Mouse (Mus musculus) neural tube, embryonic 15.5 days (tissue): Measurements from ENCODE around the gene Larp7. TPM values are rescaled to one million over a fixed set of nuclear protein-coding genes. Genes with fewer than 3 reads are reported as not detected.

Experiments used
- ATAC-seq: fragments of 200-750 bp; cut with Nextera tagmentation; 2 replicates; pipeline ENCODE4 v1.8.0; 2017; ENCODE audit warnings: mild to moderate bottlenecking, moderate TSS enrichment, moderate library complexity; ENCODE audit not compliant: low FRiP score
- H3K27ac ChIP-seq: fragments of 300-500 bp; sonication (generic); replicated peaks from 2 replicates; pipeline ENCODE4 v1.5.1; 2015; ENCODE audit warnings: mild to moderate bottlenecking, inconsistent platforms
- H3K27me3 ChIP-seq: fragments of 300-500 bp; sonication (generic); replicated peaks from 2 replicates; pipeline ENCODE4 v1.6.1; 2015; ENCODE audit warnings: inconsistent platforms
- H3K36me3 ChIP-seq: fragments of 300-500 bp; sonication (generic); 2 replicates; pipeline ENCODE4 v1.6.1; 2015; ENCODE audit warnings: inconsistent platforms
- H3K4me1 ChIP-seq: fragments of 300-500 bp; sonication (generic); 2 replicates; pipeline ENCODE4 v1.6.1; 2015; ENCODE audit warnings: inconsistent platforms
- H3K4me2 ChIP-seq: fragments of 300-500 bp; sonication (generic); 2 replicates; pipeline ENCODE4 v1.6.1; 2015; ENCODE audit warnings: inconsistent platforms, mild to moderate bottlenecking, moderate library complexity
- H3K4me3 ChIP-seq: fragments of 300-500 bp; sonication (generic); replicated peaks from 2 replicates; pipeline ENCODE4 v1.5.1; 2015; ENCODE audit warnings: mild to moderate bottlenecking, inconsistent platforms
- H3K9ac ChIP-seq: fragments of 300-500 bp; sonication (generic); replicated peaks from 2 replicates; pipeline ENCODE4 v1.6.1; 2015; ENCODE audit warnings: mild to moderate bottlenecking, inconsistent platforms
- H3K9me3 ChIP-seq: fragments of 300-500 bp; sonication (generic); replicated peaks from 2 replicates; pipeline ENCODE4 v1.6.1; 2016; ENCODE audit warnings: inconsistent platforms
- WGBS: fragments of 180-500 bp; shearing (Covaris S2); methylation state at CpG from one replicate; pipeline ENCODE4 v1.1.7; 2015; ENCODE audit warnings: mixed read lengths; 5-methylcytosine and 5-hydroxymethylcytosine counted together
- microRNA counts: library from miRNA; unstranded; fragments of <30 nt; microRNA quantifications from one replicate; lab custom pipeline; 2016
- microRNA-seq: library from miRNA; unstranded; fragments of <30 nt; microRNA quantifications from one replicate; pipeline ENCODE4, GENCODE M21; 2017
- polyA plus RNA-seq: library from polyadenylated mRNA; unstranded; fragments of >200 nt; fragmentation: Nextera tagmentation; extraction: Ambion mirVana; gene quantifications from 2 replicates; pipeline ENCODE4 v1.2.1, GENCODE M21; 2015

The Larp7 gene
- polyA plus RNA-seq, 1 experiment from 2014 or later, result 26.9 TPM

DNA sequence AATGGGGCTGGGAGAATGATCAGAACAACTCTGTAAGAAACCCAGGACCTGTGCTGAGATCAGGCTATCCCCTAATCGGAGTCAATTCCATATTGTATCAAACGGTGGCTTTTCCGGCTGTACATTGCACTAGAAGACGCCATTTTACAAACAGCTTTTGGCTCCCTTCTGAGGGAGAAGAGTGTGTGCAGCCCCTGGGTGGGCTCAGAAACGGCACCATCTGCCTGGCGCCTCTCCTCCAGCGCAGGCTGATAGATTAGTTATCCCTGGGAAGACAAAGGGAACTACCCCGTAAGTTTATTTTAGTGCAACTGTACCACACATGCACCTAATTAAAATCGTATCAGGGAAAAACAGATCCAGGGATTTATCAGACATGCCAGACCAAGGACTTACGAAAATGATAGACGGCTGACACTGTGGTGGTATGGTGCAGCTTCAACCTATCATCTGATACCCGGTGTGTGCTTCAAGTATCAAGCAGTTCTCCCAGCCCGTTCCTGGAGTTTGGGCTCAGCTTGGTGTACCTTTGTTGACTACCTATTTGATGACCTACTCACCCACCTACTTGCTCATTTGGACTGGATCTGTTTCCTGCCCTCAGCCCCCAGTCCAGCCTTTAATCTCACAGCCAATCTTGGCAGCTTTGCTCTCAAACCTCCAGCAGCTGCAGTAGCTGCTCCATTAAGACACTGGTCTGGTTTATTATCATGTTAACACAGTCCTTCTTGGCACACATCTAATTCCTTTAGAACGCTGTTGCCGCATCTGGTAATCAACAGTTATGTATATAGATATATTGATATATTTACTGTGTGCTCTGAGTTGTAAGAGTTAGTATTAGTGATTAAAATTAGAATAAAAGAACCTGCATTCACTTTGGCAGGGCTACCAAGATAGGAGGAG, 45.0 kb downstream of the Larp7 start:
- no peaks in the 10 kb centered on the region for H3K27me3 ChIP-seq
- no peak overlapping the region for H3K27ac ChIP-seq
- H3K36me3 ChIP-seq, result no peaks in the 10 kb centered on the region
- H3K4me2 ChIP-seq, result no peak overlapping the region
- no peak overlapping the region for H3K4me3 ChIP-seq
- H3K9ac ChIP-seq, result no peak overlapping the region
- no peaks in the 10 kb centered on the region for H3K9me3 ChIP-seq
- WGBS, result 75% methylated on average over 15 of the region's 15 CpGs
- ATAC-seq, result no peak
- H3K4me1 ChIP-seq, result no peaks in the 10 kb centered on the region

DNA sequence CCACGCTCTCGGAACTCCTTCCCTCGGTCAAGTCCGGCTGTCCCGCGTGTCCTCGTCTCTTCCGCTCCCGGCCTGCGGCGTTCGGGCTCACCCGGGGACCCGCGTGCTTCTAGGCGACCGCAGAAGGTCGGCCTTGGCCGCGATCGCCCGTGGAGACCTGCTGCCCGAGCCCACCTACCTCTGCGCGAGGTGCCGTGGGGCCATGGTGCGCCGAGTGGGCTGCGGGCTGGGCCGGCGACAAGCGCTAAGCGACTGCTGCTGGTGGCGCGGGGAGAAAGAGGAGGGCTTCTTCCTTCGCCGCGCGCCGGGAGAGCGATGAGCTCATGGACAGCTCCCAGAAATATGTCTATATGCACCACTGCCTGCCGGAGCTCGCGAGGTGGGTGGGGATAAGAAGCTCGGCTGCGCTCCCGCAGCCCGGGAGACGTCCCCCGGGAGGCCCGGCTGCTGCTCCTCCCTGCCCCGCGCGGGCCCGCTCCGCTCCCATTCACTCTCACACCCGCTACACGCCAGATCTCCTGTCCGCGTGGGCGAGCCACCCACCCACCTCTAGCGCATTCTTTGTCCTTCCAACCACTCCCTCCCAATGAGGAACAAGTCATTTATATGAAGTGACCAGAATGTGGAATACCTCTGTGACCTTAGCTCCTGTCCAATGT, 54.3 kb downstream of the Larp7 start, which contains the start of gene Ank2:
Gene Ank2, minus strand, starts transcription at position 609 of the 659 bp plus-strand sequence.
- peak; percentile 87 for ATAC-seq
- Histone ChIP-seq H3K4me2 (peak within 1 kb of the TSS; percentile 96), H3K4me3 (peak within 1 kb of the TSS; percentile 80), H3K9me3 (no peaks in the 10 kb centered on the region), H3K27ac (peak within 1 kb of the TSS; percentile 81), H3K27me3 (no peaks in the 10 kb centered on the region), H3K36me3 (no peaks in the 10 kb centered on the region), H3K4me1 (peaks cover 21% of the 10 kb centered on the region), H3K9ac (peak within 1 kb of the TSS; percentile 92)
- under 1% methylated on average over 62 of the region's 62 CpGs for WGBS

DNA sequence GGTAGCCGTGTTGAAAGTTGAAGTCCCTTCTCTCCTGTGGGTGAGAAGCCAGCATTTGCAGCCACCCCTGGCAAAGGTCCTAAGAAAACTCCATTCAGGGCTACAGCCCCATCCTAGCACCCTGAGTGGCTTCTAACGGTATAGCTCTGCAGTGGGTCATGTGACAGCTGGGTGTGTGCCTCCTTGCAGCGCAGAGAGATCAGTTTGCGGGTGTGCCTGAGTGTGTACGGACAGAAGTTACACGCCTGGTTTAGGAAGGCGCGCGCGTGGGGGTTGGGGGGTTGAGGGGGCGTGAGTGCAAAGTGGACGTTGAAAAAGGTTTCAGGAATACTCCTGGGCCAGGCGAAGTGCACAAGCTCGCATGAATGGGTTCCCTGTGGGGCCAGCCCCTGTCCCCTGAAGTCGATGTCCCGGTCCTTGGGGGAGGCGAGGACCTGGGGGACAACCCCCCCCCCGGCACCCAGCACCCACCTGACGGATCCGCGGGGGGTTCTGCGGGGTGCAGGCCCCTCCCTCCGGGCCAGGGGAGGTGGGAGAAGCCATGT, 54.9 kb downstream of the Larp7 start:
- peak; percentile 90 for ATAC-seq
- H3K9me3 ChIP-seq, result no peaks in the 10 kb centered on the region
- peak overlapping the region; percentile 96 for H3K4me2 ChIP-seq
- H3K4me1 ChIP-seq, result peaks cover 21% of the 10 kb centered on the region
- H3K36me3 ChIP-seq, result no peaks in the 10 kb centered on the region
- peak overlapping the region; percentile 92 for H3K9ac ChIP-seq
- H3K27ac ChIP-seq, result peak overlapping the region; percentile 81
- peak overlapping the region; percentile 80 for H3K4me3 ChIP-seq
- under 1% methylated on average over 18 of the region's 23 CpGs for WGBS
- no peaks in the 10 kb centered on the region for H3K27me3 ChIP-seq

DNA sequence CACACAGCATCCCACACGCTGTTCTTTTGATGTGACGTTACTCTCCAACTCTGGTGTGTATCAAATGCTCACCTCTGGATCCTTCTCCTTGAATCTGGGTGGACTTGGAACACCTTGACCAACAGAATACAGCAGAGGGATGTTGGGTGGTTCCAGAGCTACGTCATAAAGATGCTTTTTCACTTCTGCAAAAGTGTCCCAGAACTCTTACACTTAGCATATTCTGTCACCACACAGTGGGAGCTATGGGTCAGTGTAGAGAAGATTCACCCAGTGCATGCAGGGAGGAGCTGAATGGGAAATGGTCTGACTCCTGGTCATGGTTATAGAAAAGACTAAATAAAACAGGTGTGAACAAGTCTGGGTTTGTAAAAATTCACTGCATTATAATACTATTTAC, 60.5 kb downstream of the Larp7 start:
- WGBS, result 94% methylated on average over 3 of the region's 3 CpGs

DNA sequence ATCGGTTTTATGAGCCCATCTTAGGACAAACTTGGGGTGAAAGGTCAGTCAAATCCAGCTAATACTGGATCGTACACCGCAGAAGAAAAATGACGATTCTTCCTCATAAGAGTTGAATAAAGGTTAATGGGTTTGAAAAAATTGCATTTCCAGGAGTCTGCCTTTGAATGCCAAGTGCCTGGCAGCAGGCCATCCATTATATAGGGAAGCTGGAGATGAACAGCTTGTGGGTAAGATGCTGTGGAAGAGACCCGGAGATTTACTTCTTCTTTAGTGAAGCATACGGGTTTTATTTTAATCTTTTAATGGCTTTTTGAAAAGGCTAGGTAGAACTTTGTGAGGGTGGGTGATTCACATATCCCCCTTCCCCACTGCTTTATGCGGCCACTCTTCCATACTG, 65.8 kb downstream of the Larp7 start:
- H3K9me3 ChIP-seq, result no peaks in the 10 kb centered on the region
- H3K36me3 ChIP-seq, result no peaks in the 10 kb centered on the region
- H3K4me1 ChIP-seq, result 0 out of 2 replicates have a peak, but pooled peaks cover 3% of the 10 kb centered on the region
- H3K27ac ChIP-seq, result no peak overlapping the region
- ATAC-seq, result no peak
- no peak overlapping the region for H3K4me3 ChIP-seq
- H3K27me3 ChIP-seq, result no peaks in the 10 kb centered on the region
- WGBS, result 51% methylated on average over 7 of the region's 7 CpGs
- H3K4me2 ChIP-seq, result no peak overlapping the region
- no peak overlapping the region for H3K9ac ChIP-seq

More for the DNA sequence above, 60.5 kb downstream of the Larp7 start:
- no peak overlapping the region for H3K4me3 ChIP-seq
- no peaks in the 10 kb centered on the region; the same call in 1 of the 2 replicates for H3K36me3 ChIP-seq
- no peaks in the 10 kb centered on the region for H3K27me3 ChIP-seq
- ATAC-seq, result no peak
- H3K27ac ChIP-seq, result no peak overlapping the region
- no peak overlapping the region for H3K9ac ChIP-seq
- H3K9me3 ChIP-seq, result no peaks in the 10 kb centered on the region
- H3K4me1 ChIP-seq, result peaks cover 6% of the 10 kb centered on the region
- no peak overlapping the region for H3K4me2 ChIP-seq

MicroRNAs within 50 kb of the gene (microRNA counts, 519-probe panel; counts per million panel counts)
- microRNA mmu-miR-302a (lab: Ali Mortazavi, UCI) (1,232 counts per million, percentile 8 among the panel's probes with 10 or more counts), microRNA mmu-miR-302b (lab: Ali Mortazavi, UCI) (not detected), microRNA mmu-miR-302c (lab: Ali Mortazavi, UCI) (not detected), microRNA mmu-miR-302d (lab: Ali Mortazavi, UCI) (1,742 counts per million, percentile 28 among the panel's probes with 10 or more counts), microRNA mmu-miR-367 (lab: Ali Mortazavi, UCI) (2,013 counts per million, percentile 43 among the panel's probes with 10 or more counts)

Small RNAs within 50 kb of the gene (microRNA-seq; reads per million reads assigned to microRNA genes)
- gene Mir302a (111 reads per million, percentile 55 among the genes with 10 or more reads in this experiment), gene Mir302b (63.9 reads per million, percentile 46 among the genes with 10 or more reads in this experiment), gene Mir302c (9.9 reads per million, percentile 25 among the genes with 10 or more reads in this experiment), gene Mir302d (73.6 reads per million, percentile 48 among the genes with 10 or more reads in this experiment), gene Mir367 (not detected)

Other genes with a start within 250 kb of the Larp7 start
- gene Ank2, start 54.0 kb downstream of the Larp7 start, polyA plus RNA-seq, result 136 and 166 TPM in 2 replicates
- 3.9 and 4.2 TPM in 2 replicates for gene Zgrf1, start 140 bp upstream of the Larp7 start, polyA plus RNA-seq
- 1.8 and 2.8 TPM in 2 replicates for gene Neurog2, start 79.8 kb upstream of the Larp7 start, polyA plus RNA-seq
- gene Alpk1, start 227.2 kb upstream of the Larp7 start, polyA plus RNA-seq, result 0.61 and 0.96 TPM in 2 replicates
- 3.6 and 6.0 TPM in 2 replicates for gene Tifa, start 236.5 kb upstream of the Larp7 start, polyA plus RNA-seq